Mouse (Mus musculus): ENCODE data around the gene Cd68. TPM values are rescaled to one million over a fixed set of nuclear protein-coding genes. Genes with fewer than 3 reads are reported as not detected.
A peak's percentile ranks its signal among the peaks of the same experiment; 100 is the strongest.

The Cd68 gene
- polyA plus RNA-seq, 1 experiment from 2014 or later: 10.0 TPM

- Histone ChIP-seq H3K27me3 (no peaks in the 10 kb centered on the region), H3K27ac (peak overlapping the region; percentile 18; the same call in 1 of the 2 replicates), H3K9me3 (replicated peaks) (no peaks in the 10 kb centered on the region), H3K4me2 (no peak overlapping the region), H3K9ac (no peak overlapping the region), H3K4me3 (replicated peaks) (no peak overlapping the region), H3K36me3 (no peaks in the 10 kb centered on the region), H3K4me1 (peaks cover 25% of the 10 kb centered on the region)
- WGBS: 86% methylated on average over 6 of the region's 6 CpGs
- no peak for ATAC-seq (replicated peaks; ENCODE audit: low FRiP score)
Measured at GRCm38 (mm10) chr11:69692863-69693262, 26.9 kb upstream of the Cd68 start.

GRCm38 (mm10) chr11:69692196-69692811 lies 26.4 kb upstream of the Cd68 start:
- no peak overlapping the region for H3K9ac ChIP-seq
- peak overlapping the region; percentile 7; the same call in 1 of the 2 replicates for H3K27ac ChIP-seq
- peaks cover 25% of the 10 kb centered on the region for H3K4me1 ChIP-seq
- ATAC-seq (replicated peaks; ENCODE audit: low FRiP score): no peak
- WGBS: 65% methylated on average over 9 of the region's 9 CpGs
- no peaks in the 10 kb centered on the region for H3K36me3 ChIP-seq
- no peak overlapping the region for H3K4me2 ChIP-seq
- H3K4me3 ChIP-seq (replicated peaks): no peak overlapping the region
- H3K9me3 ChIP-seq (replicated peaks): no peaks in the 10 kb centered on the region
- H3K27me3 ChIP-seq: no peaks in the 10 kb centered on the region

GRCm38 (mm10) chr11:69689891-69690290 lies 23.9 kb upstream of the Cd68 start:
- WGBS: 90% methylated on average over 1 of the region's 1 CpGs
- Histone ChIP-seq H3K4me1 (peaks cover 35% of the 10 kb centered on the region), H3K36me3 (no peaks in the 10 kb centered on the region), H3K27me3 (no peaks in the 10 kb centered on the region), H3K27ac (no peak overlapping the region), H3K4me3 (replicated peaks) (no peak overlapping the region), H3K4me2 (no peak overlapping the region), H3K9ac (no peak overlapping the region), H3K9me3 (replicated peaks) (no peaks in the 10 kb centered on the region)
- ATAC-seq (replicated peaks; ENCODE audit: low FRiP score): no peak

- Histone ChIP-seq H3K36me3 (no peaks in the 10 kb centered on the region), H3K4me1 (peaks cover 33% of the 10 kb centered on the region), H3K4me2 (no peak overlapping the region), H3K27ac (peak overlapping the region; percentile 7; the same call in 1 of the 2 replicates), H3K27me3 (no peaks in the 10 kb centered on the region), H3K9ac (no peak overlapping the region), H3K4me3 (replicated peaks) (no peak overlapping the region), H3K9me3 (replicated peaks) (no peaks in the 10 kb centered on the region)
- 61% methylated on average over 5 of the region's 5 CpGs for WGBS
- ATAC-seq (replicated peaks; ENCODE audit: low FRiP score): no peak
Measured at GRCm38 (mm10) chr11:69687061-69687460, 21.1 kb upstream of the Cd68 start.

- no peak overlapping the region for H3K9ac ChIP-seq
- peaks cover 35% of the 10 kb centered on the region for H3K4me1 ChIP-seq
- H3K27me3 ChIP-seq: no peaks in the 10 kb centered on the region
- H3K4me3 ChIP-seq (replicated peaks): no peak overlapping the region
- no peaks in the 10 kb centered on the region for H3K36me3 ChIP-seq
- H3K27ac ChIP-seq: peak overlapping the region; percentile 7; the same call in 1 of the 2 replicates
- no peak overlapping the region for H3K4me2 ChIP-seq
- H3K9me3 ChIP-seq (replicated peaks): no peaks in the 10 kb centered on the region
- ATAC-seq (replicated peaks; ENCODE audit: low FRiP score): no peak
- 15% methylated on average over 4 of the region's 4 CpGs for WGBS
Measured at GRCm38 (mm10) chr11:69686377-69686776, 20.4 kb upstream of the Cd68 start.

- ATAC-seq (replicated peaks; ENCODE audit: low FRiP score): no peak
- Histone ChIP-seq H3K27ac (peak within 1 kb of the TSS; percentile 79), H3K4me1 (peaks cover 41% of the 10 kb centered on the region), H3K4me3 (replicated peaks) (no peak within 1 kb of the TSS), H3K9ac (no peak within 1 kb of the TSS), H3K9me3 (replicated peaks) (no peaks in the 10 kb centered on the region), H3K36me3 (no peaks in the 10 kb centered on the region), H3K27me3 (no peaks in the 10 kb centered on the region), H3K4me2 (no peak within 1 kb of the TSS)
- 73% methylated on average over 10 of the region's 10 CpGs for WGBS
Measured at GRCm38 (mm10) chr11:69685526-69686148, 19.7 kb upstream of the Cd68 start, which contains the start of gene Tnfsf13. Gene Tnfsf13 (minus strand): TSS chr11:69685784.

- 86% methylated on average over 6 of the region's 6 CpGs for WGBS
- Histone ChIP-seq H3K27me3 (no peaks in the 10 kb centered on the region), H3K9ac (no peak overlapping the region), H3K9me3 (replicated peaks) (no peaks in the 10 kb centered on the region), H3K36me3 (peaks cover 7% of the 10 kb centered on the region), H3K4me2 (no peak overlapping the region), H3K27ac (peak overlapping the region; percentile 79; the same call in 1 of the 2 replicates), H3K4me3 (replicated peaks) (no peak overlapping the region), H3K4me1 (peaks cover 48% of the 10 kb centered on the region)
- ATAC-seq (replicated peaks; ENCODE audit: low FRiP score): no peak
Measured at GRCm38 (mm10) chr11:69684936-69685335, 19.0 kb upstream of the Cd68 start.

GRCm38 (mm10) chr11:69684128-69684745 lies 18.3 kb upstream of the Cd68 start:
- H3K9ac ChIP-seq: no peak overlapping the region

GRCm38 (mm10) chr11:69683576-69683975 lies 17.6 kb upstream of the Cd68 start:
- H3K9ac ChIP-seq: 0 out of 2 replicates have a peak overlapping the region, but pooled peaks have one; percentile 25
- 82% methylated on average over 7 of the region's 7 CpGs for WGBS
- H3K27ac ChIP-seq: 0 out of 2 replicates have a peak overlapping the region, but pooled peaks have one; percentile 95

More at GRCm38 (mm10) chr11:69684128-69684745, 18.3 kb upstream of the Cd68 start:
- WGBS: 79% methylated on average over 12 of the region's 12 CpGs
- Histone ChIP-seq H3K36me3 (peaks cover 13% of the 10 kb centered on the region), H3K27ac (no peak overlapping the region), H3K4me1 (peaks cover 53% of the 10 kb centered on the region), H3K4me2 (no peak overlapping the region), H3K4me3 (replicated peaks) (no peak overlapping the region), H3K27me3 (no peaks in the 10 kb centered on the region), H3K9me3 (replicated peaks) (no peaks in the 10 kb centered on the region)
- ATAC-seq (replicated peaks; ENCODE audit: low FRiP score): no peak

GRCm38 (mm10) chr11:69682840-69683533 lies 17.0 kb upstream of the Cd68 start:
- Histone ChIP-seq H3K4me2 (peak overlapping the region; percentile 91), H3K9ac (peak overlapping the region; percentile 25; the same call in 1 of the 2 replicates), H3K9me3 (replicated peaks) (no peaks in the 10 kb centered on the region), H3K27me3 (no peaks in the 10 kb centered on the region), H3K36me3 (peaks cover 24% of the 10 kb centered on the region), H3K4me3 (replicated peaks) (peak overlapping the region; percentile 88), H3K27ac (peak overlapping the region; percentile 95), H3K4me1 (peaks cover 54% of the 10 kb centered on the region)
- 0 out of 2 replicates have a peak, but pooled peaks have one; percentile 49 for ATAC-seq (replicated peaks; ENCODE audit: low FRiP score)
- WGBS: 24% methylated on average over 12 of the region's 12 CpGs

More at GRCm38 (mm10) chr11:69683576-69683975, 17.6 kb upstream of the Cd68 start:
- Histone ChIP-seq H3K4me2 (no peak overlapping the region; the same call in 1 of the 2 replicates), H3K9me3 (replicated peaks) (no peaks in the 10 kb centered on the region), H3K4me3 (replicated peaks) (no peak overlapping the region), H3K27me3 (no peaks in the 10 kb centered on the region), H3K36me3 (peaks cover 19% of the 10 kb centered on the region), H3K4me1 (peaks cover 54% of the 10 kb centered on the region)
- ATAC-seq (replicated peaks; ENCODE audit: low FRiP score): no peak

GRCm38 (mm10) chr11:69682209-69682839 lies 16.4 kb upstream of the Cd68 start:
- peaks cover 54% of the 10 kb centered on the region for H3K4me1 ChIP-seq
- WGBS: 21% methylated on average over 24 of the region's 24 CpGs

More at GRCm38 (mm10) chr11:69682209-69682839, 16.4 kb upstream of the Cd68 start:
- H3K4me2 ChIP-seq: peak overlapping the region; percentile 91
- no peaks in the 10 kb centered on the region for H3K27me3 ChIP-seq
- H3K9me3 ChIP-seq (replicated peaks): no peaks in the 10 kb centered on the region
- peak overlapping the region; percentile 89 for H3K9ac ChIP-seq
- peak; percentile 16; the same call in 1 of the 2 replicates for ATAC-seq (replicated peaks; ENCODE audit: low FRiP score)
- peaks cover 30% of the 10 kb centered on the region for H3K36me3 ChIP-seq
- peak overlapping the region; percentile 95 for H3K27ac ChIP-seq
- peak overlapping the region; percentile 88 for H3K4me3 ChIP-seq (replicated peaks)

Measured in kidney, embryonic 15.5 days (tissue).